Mouse (Mus musculus): Measurements from ENCODE around the gene Rdh8.

The Rdh8 gene

DNA sequence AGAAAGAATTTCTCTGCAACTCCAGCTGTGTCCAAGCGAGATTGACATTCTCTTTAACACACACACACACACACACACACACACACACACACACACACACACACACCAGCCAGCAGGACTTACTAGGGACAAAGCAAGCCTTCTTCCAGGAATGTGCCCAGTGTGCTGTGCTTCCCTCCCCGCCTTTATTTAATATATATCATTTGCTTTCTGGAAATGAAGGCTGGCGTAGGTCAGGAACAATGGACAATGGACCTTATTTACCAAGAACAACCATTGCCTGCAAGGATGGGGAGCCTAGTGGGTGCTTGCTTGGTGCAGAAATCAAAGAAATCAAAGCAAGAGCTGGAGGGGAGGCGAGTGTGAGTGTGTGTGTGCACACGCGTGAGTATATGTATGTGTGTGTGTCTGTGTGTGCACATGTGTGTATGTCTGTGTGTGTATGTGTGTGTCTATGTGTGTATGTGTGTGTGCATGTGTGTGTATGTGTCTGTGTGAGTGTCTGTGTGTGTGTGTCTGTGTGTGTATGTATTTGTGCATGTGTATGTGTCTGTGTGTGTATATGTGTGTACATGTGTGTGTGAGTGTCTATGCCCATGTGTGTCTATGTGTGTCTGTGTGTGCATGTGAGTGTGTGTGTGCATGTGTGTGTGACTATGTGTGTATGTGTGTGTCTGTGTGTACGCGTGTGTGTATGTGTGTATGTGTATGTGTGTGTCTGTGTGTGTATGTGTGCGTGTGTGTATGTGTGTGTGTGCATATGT, 19.1 kb downstream of the Rdh8 start:
- DNase-seq (ENCODE audit: low spot score), result no peak

- DNase-seq (ENCODE audit: low spot score), result no peak
Observed at GRCm38 (mm10) chr9:20838931-20839330, 20.6 kb downstream of the Rdh8 start.

- no peak for DNase-seq (ENCODE audit: low spot score)
Observed at GRCm38 (mm10) chr9:20842211-20842610, 23.9 kb downstream of the Rdh8 start.

DNA sequence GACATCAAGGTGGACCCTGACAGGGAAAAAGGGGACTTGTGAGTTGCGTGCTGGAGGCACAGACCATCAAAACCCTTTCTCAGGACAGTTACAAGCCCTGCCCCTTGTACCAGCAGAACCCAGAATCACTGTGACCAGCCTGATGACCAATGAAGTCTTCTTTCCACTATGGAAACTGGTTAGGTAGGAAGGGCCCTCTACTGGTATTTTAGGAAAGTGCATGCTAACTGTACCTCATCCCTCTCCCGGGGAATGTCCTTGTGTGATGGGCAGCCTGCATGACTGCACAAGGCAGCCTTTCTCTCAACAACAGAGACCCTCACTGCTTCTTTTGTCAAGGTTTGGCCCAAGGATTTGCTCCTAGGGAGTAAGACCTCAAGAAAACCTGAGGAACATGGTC, 24.4 kb downstream of the Rdh8 start:
- DNase-seq (ENCODE audit: low spot score), result no peak

DNA sequence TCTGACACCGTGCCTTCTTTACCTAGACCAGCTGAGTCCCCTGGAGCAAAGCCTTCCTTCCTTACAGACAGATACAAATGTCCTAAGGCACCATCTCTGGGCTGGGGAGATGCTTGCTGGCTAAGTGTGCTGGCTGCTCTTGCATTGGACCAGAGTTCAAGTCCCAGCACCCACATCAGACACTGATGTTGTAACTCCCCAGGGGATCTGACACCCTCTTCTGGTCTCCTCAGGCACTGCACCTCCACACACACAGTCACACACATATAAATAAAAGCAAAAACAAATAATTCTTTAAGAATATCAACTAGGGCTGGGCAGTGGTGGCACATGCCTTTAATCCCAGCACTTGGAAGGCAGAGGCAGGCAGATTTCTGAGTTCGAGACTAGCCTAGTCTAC, 31.9 kb downstream of the Rdh8 start:
- no peak for DNase-seq (ENCODE audit: low spot score)

DNA sequence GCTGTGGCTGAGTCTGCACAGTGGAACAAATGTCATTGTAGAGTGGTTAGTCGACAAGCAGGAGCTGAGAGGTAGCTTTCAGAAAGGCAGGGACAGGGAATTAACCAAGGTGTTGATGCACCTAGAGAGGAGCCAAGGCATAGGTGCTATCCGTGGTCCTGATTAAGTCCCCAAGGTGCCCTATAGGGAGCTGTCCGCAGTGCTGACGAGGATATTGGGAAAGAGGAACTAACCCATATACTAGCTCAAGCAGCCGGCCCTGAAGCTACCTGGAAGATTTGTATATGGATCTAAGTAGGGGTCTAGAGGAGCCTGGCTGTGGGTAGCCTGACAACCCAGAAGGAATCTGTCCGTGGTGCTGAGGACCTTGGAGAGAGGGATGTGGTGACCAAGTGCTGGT, 38.8 kb downstream of the Rdh8 start:
- DNase-seq (ENCODE audit: low spot score), result no peak

DNA sequence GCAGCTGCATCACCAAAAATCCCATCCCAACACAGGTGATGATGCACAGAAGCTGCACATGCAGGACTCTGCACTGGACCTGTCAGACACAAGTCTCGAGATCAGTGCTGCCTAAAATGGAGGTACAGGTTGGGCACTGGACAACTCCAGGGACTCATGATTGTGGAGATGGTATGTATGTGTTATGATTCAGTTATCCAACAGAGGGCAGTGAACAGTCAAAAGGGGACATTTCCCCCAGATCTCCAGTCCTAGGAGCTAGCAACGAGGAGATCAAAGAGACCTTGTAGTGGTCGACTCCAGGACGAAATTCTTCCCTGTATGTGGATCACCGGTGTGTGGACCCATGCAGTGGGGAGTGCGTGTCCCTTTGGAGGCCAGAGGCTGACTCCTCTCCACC, 41.6 kb downstream of the Rdh8 start:
- DNase-seq (ENCODE audit: low spot score), result no peak

- DNase-seq (ENCODE audit: low spot score), result no peak
Observed at GRCm38 (mm10) chr9:20861821-20862220, 43.5 kb downstream of the Rdh8 start.

DNA sequence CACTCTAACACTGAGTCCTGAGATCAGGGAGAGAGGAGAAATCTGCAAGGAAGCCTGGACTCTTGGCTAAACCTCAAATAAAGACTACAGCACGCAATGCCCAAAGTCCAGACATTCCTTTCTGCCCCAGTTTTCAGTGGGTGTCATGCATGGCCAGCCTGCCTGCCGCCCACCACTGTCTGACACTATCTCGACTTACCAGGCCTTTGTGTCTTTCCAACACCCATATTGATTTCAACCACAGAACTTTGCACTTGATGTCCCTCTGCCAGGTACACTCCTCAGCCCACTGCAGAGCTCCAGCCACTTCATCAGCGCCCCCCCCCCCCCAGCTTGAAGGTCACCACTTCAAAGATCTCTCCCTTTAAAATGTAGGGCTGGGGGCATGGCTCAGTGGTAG, 43.9 kb downstream of the Rdh8 start:
- no peak for DNase-seq (ENCODE audit: low spot score)

- DNase-seq (ENCODE audit: low spot score), result peak; percentile 55
Observed at GRCm38 (mm10) chr9:20866879-20867278, 48.6 kb downstream of the Rdh8 start.

- no peak for DNase-seq (ENCODE audit: low spot score)
Observed at GRCm38 (mm10) chr9:20868448-20869001, 50.2 kb downstream of the Rdh8 start, which contains the start of gene A230050P20Rik. Gene A230050P20Rik, plus strand, starts transcription at chr9:20868642.

- DNase-seq (ENCODE audit: low spot score), result no peak
Observed at GRCm38 (mm10) chr9:20869246-20869645, 50.9 kb downstream of the Rdh8 start.

- DNase-seq (ENCODE audit: low spot score), result no peak
Observed at GRCm38 (mm10) chr9:20870211-20871173, 52.2 kb downstream of the Rdh8 start.

DNA sequence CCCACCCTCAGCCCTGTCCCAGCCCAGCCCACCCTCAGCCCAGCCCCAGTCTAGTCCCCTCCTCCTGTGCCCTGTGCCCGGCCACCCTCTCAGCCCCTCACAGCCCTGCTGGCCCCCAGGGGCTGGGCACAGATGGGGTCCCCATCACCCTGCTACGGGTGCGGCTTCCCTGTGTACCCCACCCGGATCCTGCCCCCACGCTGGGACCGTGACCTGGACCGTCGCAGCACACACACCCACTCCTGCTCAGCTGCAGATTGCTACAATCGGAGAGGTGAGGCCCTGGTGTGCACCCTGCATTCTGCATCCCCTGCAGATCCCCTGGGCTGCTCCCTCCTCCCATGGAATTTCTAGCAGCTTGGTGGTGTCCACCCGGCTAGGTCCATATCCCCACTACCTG, 54.7 kb downstream of the Rdh8 start:
- no peak for DNase-seq (ENCODE audit: low spot score)

DNA sequence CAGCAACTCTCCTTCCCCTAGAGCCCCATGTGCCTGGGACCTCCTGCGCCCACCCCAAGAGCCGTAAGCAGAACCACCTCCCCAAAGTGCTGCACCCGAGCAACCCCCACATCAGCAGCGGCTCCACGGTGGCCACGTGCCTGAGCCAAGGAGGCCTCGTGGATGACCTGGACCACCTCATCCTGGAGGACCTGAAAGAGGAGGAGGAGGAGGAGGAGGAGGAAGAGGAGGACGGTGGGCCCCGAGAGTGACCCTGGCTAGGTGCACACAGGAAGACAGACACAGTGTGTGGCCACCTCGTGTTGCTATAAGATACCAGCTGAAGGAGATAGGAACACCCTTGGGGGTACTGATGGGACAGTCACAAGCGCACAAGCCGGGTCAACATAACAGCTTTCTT, 55.2 kb downstream of the Rdh8 start:
- DNase-seq (ENCODE audit: low spot score), result no peak

DNA sequence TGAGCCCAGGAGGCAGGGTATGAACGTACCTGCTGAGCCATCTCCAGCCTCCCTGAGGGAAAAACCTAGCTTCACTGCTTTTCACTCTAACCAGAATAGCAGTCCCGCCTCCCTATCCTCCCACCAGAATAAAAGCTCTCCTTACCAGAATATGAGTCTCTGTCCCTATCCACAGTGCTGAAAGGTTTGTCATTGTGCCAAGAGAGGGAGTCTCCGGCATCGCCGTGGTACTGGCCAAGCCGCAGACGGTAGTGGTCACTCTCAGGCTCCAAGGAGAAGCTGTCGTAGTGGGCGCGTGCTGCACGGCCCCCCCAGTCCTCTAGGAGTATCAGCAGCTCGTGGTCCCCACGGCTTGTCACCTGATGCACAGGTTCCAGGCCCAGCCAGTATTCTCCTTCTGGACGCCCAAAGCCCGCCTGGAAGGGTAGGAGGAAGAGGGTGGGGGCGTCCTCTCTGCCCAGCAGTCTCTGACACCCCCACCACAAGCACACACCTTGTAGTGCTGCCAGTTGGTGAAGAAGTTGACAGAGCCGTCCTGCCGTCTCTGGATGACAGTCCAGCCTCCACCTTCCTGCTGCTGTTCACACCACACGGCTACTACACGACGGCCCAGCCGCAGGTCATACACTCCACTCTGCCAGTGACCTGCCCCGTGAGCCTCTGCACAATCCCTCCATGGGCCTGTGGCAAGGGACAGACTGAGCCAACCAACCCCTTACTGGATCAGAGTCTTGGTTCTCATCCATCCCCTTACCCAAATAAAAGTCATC, 56.9 kb downstream of the Rdh8 start:
- no peak for DNase-seq (ENCODE audit: low spot score)
